Mouse (Mus musculus): Measurements from ENCODE around the gene Atf7.

GRCm38 (mm10) chr15:102512010-102512409 lies 113.3 kb downstream of the Atf7 start:
- no peak for TF ChIP-seq CTCF (conservative IDR thresholded peaks at IDR 0.05; ENCODE audit: low read length)
- no peak for TF ChIP-seq POU5F1 (IDR thresholded peaks at IDR 0.05; ENCODE audit: borderline replicate concordance, low read length)
- no peak for TF ChIP-seq NANOG (IDR thresholded peaks at IDR 0.05; ENCODE audit: borderline replicate concordance, low read length)

All from E14TG2a.4 (cell line).